Mouse (Mus musculus) layer of hippocampus, adult 9-11 months (tissue): Measurements from ENCODE around the gene Nr1h4.
"Not testable (repeated sequence)": the region's sequence is repeated elsewhere in the genome, so short reads cannot be mapped to it uniquely, and the experiment has no call there.

Experiments
- DNase-seq: peaks from one replicate; pipeline ENCODE4 v3.0.0; 2022

Nr1h4 gene

GRCm38 (mm10) chr10:89532929-89533727, at the start of gene Nr1h4:
Gene Nr1h4 (minus strand): TSS chr10:89533585.
- DNase-seq = no peak

- no peak for DNase-seq
These were observed 45.4 kb upstream of the Nr1h4 start for GRCm38 (mm10) chr10:89578801-89579200.

- DNase-seq = no peak
These were observed 44.3 kb upstream of the Nr1h4 start for GRCm38 (mm10) chr10:89577666-89578065.

- DNase-seq = no peak
These were observed 40.0 kb upstream of the Nr1h4 start for GRCm38 (mm10) chr10:89573421-89573820.

GRCm38 (mm10) chr10:89572946-89573345, 39.6 kb upstream of the Nr1h4 start:
- no peak for DNase-seq

GRCm38 (mm10) chr10:89567391-89567790, 34.0 kb upstream of the Nr1h4 start:
- no peak for DNase-seq

- DNase-seq = no peak
These were observed 32.1 kb upstream of the Nr1h4 start for GRCm38 (mm10) chr10:89565301-89566022.

GRCm38 (mm10) chr10:89562113-89562512, 28.7 kb upstream of the Nr1h4 start:
- no peak for DNase-seq

- no peak for DNase-seq
These were observed 26.0 kb upstream of the Nr1h4 start for GRCm38 (mm10) chr10:89559351-89559750.

GRCm38 (mm10) chr10:89554885-89555284, 21.5 kb upstream of the Nr1h4 start:
- DNase-seq = not testable (repeated sequence)

GRCm38 (mm10) chr10:89553855-89554254, 20.5 kb upstream of the Nr1h4 start:
- not testable (repeated sequence) for DNase-seq

- DNase-seq = no peak
These were observed 19.6 kb upstream of the Nr1h4 start for GRCm38 (mm10) chr10:89553015-89553414.

GRCm38 (mm10) chr10:89551657-89552056, 18.3 kb upstream of the Nr1h4 start:
- no peak for DNase-seq

GRCm38 (mm10) chr10:89548028-89548427, 14.6 kb upstream of the Nr1h4 start:
- no peak for DNase-seq

- DNase-seq = no peak
These were observed 13.6 kb upstream of the Nr1h4 start for GRCm38 (mm10) chr10:89546989-89547388.

GRCm38 (mm10) chr10:89543867-89544266, 10.5 kb upstream of the Nr1h4 start:
- no peak for DNase-seq

- DNase-seq = no peak
These were observed 8.9 kb upstream of the Nr1h4 start for GRCm38 (mm10) chr10:89542321-89542720.

- no peak for DNase-seq
These were observed 934 bp downstream of the Nr1h4 start for GRCm38 (mm10) chr10:89532451-89532850.

- DNase-seq = no peak
These were observed 1.4 kb downstream of the Nr1h4 start for GRCm38 (mm10) chr10:89531976-89532375.

- no peak for DNase-seq
These were observed 2.2 kb downstream of the Nr1h4 start for GRCm38 (mm10) chr10:89531194-89531634.

GRCm38 (mm10) chr10:89527054-89527453, 6.3 kb downstream of the Nr1h4 start:
- no peak for DNase-seq

GRCm38 (mm10) chr10:89525823-89526222, 7.6 kb downstream of the Nr1h4 start:
- no peak for DNase-seq

- no peak for DNase-seq
These were observed 10.9 kb downstream of the Nr1h4 start for GRCm38 (mm10) chr10:89522481-89522880.

GRCm38 (mm10) chr10:89521790-89522431, 11.5 kb downstream of the Nr1h4 start:
- DNase-seq = no peak
